Mouse (Mus musculus) hindbrain, embryonic 15.5 days (tissue): ENCODE results near the gene Atf6. TPM values are rescaled to one million over a fixed set of nuclear protein-coding genes. Genes with fewer than 3 reads are reported as not detected.

ENCODE experiments used
- ATAC-seq: fragments of 200-750 bp; cut with Nextera tagmentation; 2 replicates; pipeline ENCODE4 v1.8.0; 2017; ENCODE audit warnings: low read depth, moderate number of reproducible peaks, moderate TSS enrichment; ENCODE audit not compliant: low FRiP score
- H3K27ac ChIP-seq: fragments of 300-500 bp; sonication (generic); replicated peaks from 2 replicates; pipeline ENCODE4 v1.5.1; 2015; ENCODE audit warnings: mild to moderate bottlenecking, inconsistent platforms
- H3K27me3 ChIP-seq: fragments of 300-500 bp; sonication (generic); 2 replicates; pipeline ENCODE4 v1.6.1; 2015; ENCODE audit warnings: control low read depth, inconsistent platforms
- H3K36me3 ChIP-seq: fragments of 300-500 bp; sonication (generic); 2 replicates; pipeline ENCODE4 v1.6.1; 2015; ENCODE audit warnings: control low read depth, inconsistent platforms
- H3K4me1 ChIP-seq: fragments of 300-500 bp; sonication (generic); replicated peaks from 2 replicates; pipeline ENCODE4 v1.6.1; 2015; ENCODE audit warnings: control low read depth, inconsistent platforms
- H3K4me2 ChIP-seq: fragments of 300-500 bp; sonication (generic); 2 replicates; pipeline ENCODE4 v1.6.1; 2015; ENCODE audit warnings: moderate library complexity, mild to moderate bottlenecking, inconsistent platforms
- H3K4me3 ChIP-seq: fragments of 300-500 bp; sonication (generic); 2 replicates; pipeline ENCODE4 v1.5.1; 2015; ENCODE audit warnings: mild to moderate bottlenecking, inconsistent platforms
- H3K9ac ChIP-seq: fragments of 300-500 bp; sonication (generic); 2 replicates; pipeline ENCODE4 v1.6.1; 2015; ENCODE audit warnings: inconsistent platforms
- H3K9me3 ChIP-seq: fragments of 300-500 bp; sonication (generic); 2 replicates; pipeline ENCODE4 v1.6.1; 2016; ENCODE audit warnings: control low read depth, inconsistent platforms
- WGBS: fragments of 180-500 bp; shearing (Covaris S2); methylation state at CpG from one replicate; pipeline ENCODE4 v1.1.7; 2015; 5-methylcytosine and 5-hydroxymethylcytosine counted together
- polyA plus RNA-seq: library from polyadenylated mRNA; unstranded; fragments of >200 nt; fragmentation: Nextera tagmentation; extraction: Ambion mirVana; gene quantifications from 2 replicates; pipeline ENCODE4 v1.2.1, GENCODE M21; 2015

Gene Atf6
- polyA plus RNA-seq, 1 experiment from 2014 or later = 7.6 TPM

DNA sequence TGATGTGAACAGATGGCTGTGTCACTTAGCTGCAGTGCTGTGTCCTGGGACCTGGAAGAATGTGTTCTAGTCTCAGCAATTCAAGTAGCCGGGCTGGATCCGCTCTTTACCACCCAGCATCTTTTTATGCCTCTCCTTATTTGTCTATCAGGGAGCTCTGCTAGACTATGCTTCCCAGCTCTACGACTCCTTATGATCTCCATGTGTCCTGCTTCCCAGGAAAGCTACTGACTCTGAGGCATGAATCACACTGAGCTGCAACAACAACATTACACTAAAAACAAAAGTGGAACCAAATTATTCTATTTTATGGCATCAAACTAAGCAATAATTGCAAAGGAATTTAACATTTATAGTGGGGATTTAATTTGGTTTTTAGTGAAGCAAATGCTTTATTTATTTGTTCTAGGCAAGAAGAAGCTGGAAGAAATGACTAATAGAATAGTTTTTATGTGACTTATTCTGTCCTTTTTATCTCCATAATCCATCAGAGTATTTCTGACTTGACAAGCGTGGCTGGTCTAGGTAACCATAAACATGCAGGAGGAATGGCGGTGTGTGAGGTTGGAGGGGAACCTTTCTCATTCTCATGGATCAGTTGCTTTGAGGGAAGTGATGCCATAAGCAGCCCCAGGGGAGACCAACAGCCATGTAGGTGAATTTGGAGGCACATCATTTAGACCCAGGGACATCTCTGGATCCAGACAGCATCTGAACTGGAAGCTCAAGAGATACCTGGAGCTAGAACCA, 125.9 kb downstream of the Atf6 start:
- Histone ChIP-seq H3K4me3 (no peak overlapping the region), H3K36me3 (no peaks in the 10 kb centered on the region), H3K9ac (no peak overlapping the region), H3K27me3 (no peaks in the 10 kb centered on the region), H3K4me2 (no peak overlapping the region), H3K4me1 (no peaks in the 10 kb centered on the region), H3K9me3 (no peaks in the 10 kb centered on the region), H3K27ac (no peak overlapping the region)
- ATAC-seq = no peak
- 70% methylated on average over 5 of the region's 5 CpGs for WGBS

DNA sequence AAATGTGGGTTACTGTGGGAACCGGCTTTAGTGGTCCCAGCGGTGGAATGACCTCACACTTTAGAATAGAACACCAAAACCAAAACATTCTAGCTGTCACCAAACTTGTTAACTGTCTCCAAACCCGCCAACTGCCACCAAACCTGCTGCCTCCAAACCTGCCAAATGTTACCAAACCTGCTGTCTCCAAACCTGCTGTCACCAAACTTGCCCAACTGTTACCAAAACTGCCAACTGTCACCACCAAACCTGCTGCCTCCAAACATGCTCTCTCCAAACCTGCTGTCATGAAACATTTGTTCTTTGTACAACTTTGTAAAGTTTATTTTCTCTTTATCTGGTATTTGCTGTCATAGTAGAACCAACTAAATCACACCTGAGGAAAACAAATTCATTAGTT, 132.7 kb downstream of the Atf6 start:
- Histone ChIP-seq H3K9ac (no peak overlapping the region), H3K36me3 (no peaks in the 10 kb centered on the region), H3K4me1 (no peaks in the 10 kb centered on the region), H3K4me3 (no peak overlapping the region), H3K4me2 (no peak overlapping the region), H3K27me3 (no peaks in the 10 kb centered on the region), H3K9me3 (no peaks in the 10 kb centered on the region), H3K27ac (no peak overlapping the region)
- WGBS = 92% methylated on average over 3 of the region's 3 CpGs
- ATAC-seq = no peak

DNA sequence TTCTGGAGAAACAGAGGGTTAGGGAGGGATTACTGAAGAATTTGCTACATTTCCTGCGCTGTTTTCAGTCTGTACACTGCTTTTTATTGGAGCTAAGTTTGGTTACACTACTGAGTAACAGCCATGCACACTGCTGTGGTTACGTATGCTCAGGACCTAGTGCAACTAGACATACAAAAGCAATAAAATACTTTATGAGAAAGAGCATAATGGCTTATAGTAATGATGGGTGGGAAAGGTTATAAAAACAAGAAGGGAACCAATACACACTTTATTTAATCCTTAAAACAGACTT, 135.0 kb downstream of the Atf6 start:
- 95% methylated on average over 2 of the region's 2 CpGs for WGBS
- H3K4me2 ChIP-seq = no peak overlapping the region

DNA sequence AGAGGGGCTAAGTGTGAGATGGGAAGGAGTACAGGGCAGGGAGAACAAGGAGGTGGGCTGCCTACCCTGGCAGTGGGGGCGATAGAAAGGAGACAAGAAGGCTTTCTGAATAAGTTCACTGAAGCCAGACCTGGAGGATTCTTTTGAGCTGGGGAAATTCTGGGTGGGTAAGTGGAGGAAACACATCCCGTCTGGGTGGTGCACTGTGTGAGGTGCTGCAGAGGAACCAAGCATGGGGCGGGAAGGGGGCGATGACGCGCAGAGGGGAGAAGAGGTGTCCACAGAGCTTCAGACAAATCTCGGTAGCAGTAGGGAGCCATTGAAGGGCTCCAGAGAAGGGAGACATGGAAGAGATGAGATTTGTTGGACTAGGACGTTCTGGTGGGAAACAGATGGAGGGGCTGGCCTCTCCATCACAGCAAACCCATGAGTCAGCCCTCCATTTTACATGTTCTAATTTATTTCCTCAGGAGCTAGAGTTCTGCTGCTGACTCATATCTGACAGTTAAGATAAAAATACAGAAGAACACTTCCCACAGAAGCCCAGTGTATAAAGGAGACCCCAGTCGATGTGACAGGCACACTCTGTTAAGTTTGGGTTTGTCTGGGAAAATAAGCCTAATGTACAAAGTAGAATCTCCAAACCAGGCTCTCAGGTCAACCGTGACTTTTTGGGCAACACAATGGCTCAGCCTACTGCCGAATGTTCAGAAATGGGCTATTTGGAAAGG, 135.5 kb downstream of the Atf6 start:
- Histone ChIP-seq H3K4me1 (no peaks in the 10 kb centered on the region), H3K9me3 (no peaks in the 10 kb centered on the region), H3K27ac (no peak overlapping the region), H3K4me2 (no peak overlapping the region), H3K36me3 (no peaks in the 10 kb centered on the region), H3K27me3 (no peaks in the 10 kb centered on the region), H3K4me3 (no peak overlapping the region), H3K9ac (no peak overlapping the region)
- ATAC-seq = no peak
- 87% methylated on average over 11 of the region's 11 CpGs for WGBS

More for the DNA sequence above, 135.0 kb downstream of the Atf6 start:
- Histone ChIP-seq H3K9ac (no peak overlapping the region), H3K4me1 (no peaks in the 10 kb centered on the region), H3K9me3 (no peaks in the 10 kb centered on the region), H3K27me3 (no peaks in the 10 kb centered on the region), H3K36me3 (no peaks in the 10 kb centered on the region), H3K4me3 (no peak overlapping the region), H3K27ac (no peak overlapping the region)
- ATAC-seq = no peak

- H3K27me3 ChIP-seq = no peaks in the 10 kb centered on the region
- no peak overlapping the region for H3K27ac ChIP-seq
- H3K4me1 ChIP-seq = no peaks in the 10 kb centered on the region
- ATAC-seq = no peak
- H3K9ac ChIP-seq = no peak overlapping the region
- H3K9me3 ChIP-seq = no peaks in the 10 kb centered on the region
- WGBS = 92% methylated on average over 8 of the region's 8 CpGs
- H3K4me2 ChIP-seq = no peak overlapping the region
- H3K4me3 ChIP-seq = no peak overlapping the region
- no peaks in the 10 kb centered on the region for H3K36me3 ChIP-seq
Measured at GRCm38 (mm10) chr1:170729267-170729962, 138.2 kb downstream of the Atf6 start.

GRCm38 (mm10) chr1:170728524-170728923, 139.0 kb downstream of the Atf6 start:
- no peak for ATAC-seq

DNA sequence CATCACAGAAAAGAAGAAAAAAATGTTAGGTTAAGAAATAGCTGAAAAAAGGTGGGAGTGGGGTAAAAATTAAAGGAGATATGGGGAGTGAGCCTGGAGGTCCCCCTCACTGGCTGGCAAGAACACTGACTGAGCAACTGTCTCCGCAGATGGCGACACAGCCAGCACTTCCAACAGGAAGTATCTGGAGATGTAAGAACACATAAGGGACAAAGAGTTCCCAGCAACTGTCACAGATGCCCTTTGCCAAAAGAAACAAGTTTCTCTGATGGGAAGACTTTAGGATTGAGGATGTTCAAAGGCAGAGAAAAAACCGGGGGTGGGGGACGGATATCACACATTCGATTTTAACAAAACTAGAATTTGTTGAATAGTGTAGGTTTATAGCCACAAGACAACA, 146.0 kb downstream of the Atf6 start:
- H3K9me3 ChIP-seq = no peaks in the 10 kb centered on the region
- H3K27me3 ChIP-seq = no peaks in the 10 kb centered on the region
- no peak overlapping the region for H3K4me3 ChIP-seq
- H3K27ac ChIP-seq = no peak overlapping the region
- 91% methylated on average over 5 of the region's 5 CpGs for WGBS
- H3K4me1 ChIP-seq = no peaks in the 10 kb centered on the region
- no peak for ATAC-seq
- no peaks in the 10 kb centered on the region for H3K36me3 ChIP-seq
- no peak overlapping the region for H3K9ac ChIP-seq
- H3K4me2 ChIP-seq = no peak overlapping the region

More at GRCm38 (mm10) chr1:170728524-170728923, 139.0 kb downstream of the Atf6 start:
- H3K4me1 ChIP-seq = no peaks in the 10 kb centered on the region
- H3K9me3 ChIP-seq = no peaks in the 10 kb centered on the region
- no peaks in the 10 kb centered on the region for H3K36me3 ChIP-seq
- no peak overlapping the region for H3K4me2 ChIP-seq
- no peaks in the 10 kb centered on the region for H3K27me3 ChIP-seq
- no peak overlapping the region for H3K4me3 ChIP-seq
- H3K9ac ChIP-seq = no peak overlapping the region
- H3K27ac ChIP-seq = no peak overlapping the region
- 73% methylated on average over 6 of the region's 6 CpGs for WGBS

GRCm38 (mm10) chr1:170718133-170718810, 149.3 kb downstream of the Atf6 start:
- Histone ChIP-seq H3K9ac (no peak overlapping the region), H3K4me2 (no peak overlapping the region), H3K27ac (no peak overlapping the region), H3K4me3 (no peak overlapping the region), H3K27me3 (no peaks in the 10 kb centered on the region), H3K4me1 (no peaks in the 10 kb centered on the region), H3K9me3 (no peaks in the 10 kb centered on the region), H3K36me3 (no peaks in the 10 kb centered on the region)
- no peak for ATAC-seq
- 70% methylated on average over 8 of the region's 8 CpGs for WGBS

DNA sequence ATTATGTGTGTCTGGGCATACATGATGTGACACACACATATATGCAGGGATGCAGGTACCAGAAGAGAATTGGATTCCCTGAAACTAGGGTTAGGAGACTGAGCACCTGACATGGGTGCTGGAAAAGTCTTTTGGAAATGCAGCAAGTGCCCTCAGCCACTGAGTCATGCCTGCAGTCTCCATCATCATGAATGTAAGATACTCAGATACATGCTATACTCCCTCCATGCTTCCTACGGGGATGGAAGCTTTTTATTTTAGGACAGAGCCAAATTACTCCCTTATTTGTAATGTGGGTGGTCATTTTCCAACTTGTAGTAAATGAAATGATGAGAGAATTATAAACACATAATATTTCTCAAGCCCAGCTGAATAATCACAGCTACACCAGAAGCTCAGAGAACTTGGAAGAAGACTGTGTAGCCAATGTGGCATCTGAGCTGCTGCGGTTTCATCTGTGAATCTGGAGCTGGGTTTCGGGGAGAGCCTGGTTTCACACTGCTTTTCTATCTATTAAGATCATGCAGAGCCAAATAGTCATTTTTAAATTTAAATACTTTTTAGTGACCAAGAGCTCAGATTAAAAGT, 150.2 kb downstream of the Atf6 start:
- Histone ChIP-seq H3K9me3 (no peaks in the 10 kb centered on the region), H3K4me3 (no peak overlapping the region), H3K27ac (no peak overlapping the region), H3K9ac (no peak overlapping the region), H3K4me1 (no peaks in the 10 kb centered on the region), H3K27me3 (no peaks in the 10 kb centered on the region), H3K4me2 (no peak overlapping the region), H3K36me3 (no peaks in the 10 kb centered on the region)
- ATAC-seq = no peak
- 92% methylated on average over 3 of the region's 3 CpGs for WGBS

GRCm38 (mm10) chr1:170711731-170712130, 155.8 kb downstream of the Atf6 start:
- Histone ChIP-seq H3K9ac (no peak overlapping the region), H3K27me3 (no peaks in the 10 kb centered on the region), H3K4me3 (no peak overlapping the region), H3K27ac (no peak overlapping the region), H3K4me2 (no peak overlapping the region), H3K36me3 (no peaks in the 10 kb centered on the region), H3K4me1 (no peaks in the 10 kb centered on the region), H3K9me3 (no peaks in the 10 kb centered on the region)
- 91% methylated on average over 7 of the region's 7 CpGs for WGBS
- no peak for ATAC-seq

GRCm38 (mm10) chr1:170709969-170710368, 157.6 kb downstream of the Atf6 start:
- H3K4me2 ChIP-seq = no peak overlapping the region
- H3K9me3 ChIP-seq = no peaks in the 10 kb centered on the region
- H3K36me3 ChIP-seq = no peaks in the 10 kb centered on the region
- H3K4me3 ChIP-seq = no peak overlapping the region
- no peak overlapping the region for H3K27ac ChIP-seq
- H3K4me1 ChIP-seq = no peaks in the 10 kb centered on the region
- no peaks in the 10 kb centered on the region for H3K27me3 ChIP-seq
- WGBS = 99% methylated on average over 3 of the region's 3 CpGs
- H3K9ac ChIP-seq = no peak overlapping the region
- ATAC-seq = no peak

- H3K9me3 ChIP-seq = no peaks in the 10 kb centered on the region
- H3K4me3 ChIP-seq = no peak overlapping the region
- H3K36me3 ChIP-seq = no peaks in the 10 kb centered on the region
- 92% methylated on average over 8 of the region's 8 CpGs for WGBS
- no peak for ATAC-seq
- no peak overlapping the region for H3K27ac ChIP-seq
- H3K4me1 ChIP-seq = no peaks in the 10 kb centered on the region
- H3K4me2 ChIP-seq = no peak overlapping the region
- H3K27me3 ChIP-seq = no peaks in the 10 kb centered on the region
- H3K9ac ChIP-seq = no peak overlapping the region
Measured at GRCm38 (mm10) chr1:170709481-170709880, 158.1 kb downstream of the Atf6 start.
